Mouse (Mus musculus) right cerebral cortex, postnatal 10 days (tissue): ENCODE measurements around the gene Rnf10.
"Not testable (repeated sequence)": the region's sequence is repeated elsewhere in the genome, so short reads cannot be mapped to it uniquely, and the experiment has no call there.

Experiments
- DNase-seq, 2 experiments: peaks; one replicate each; pipeline ENCODE4 v3.0.0; 2021; ENCODE audit warnings: low spot score in 2 of 2

The Rnf10 gene

DNA sequence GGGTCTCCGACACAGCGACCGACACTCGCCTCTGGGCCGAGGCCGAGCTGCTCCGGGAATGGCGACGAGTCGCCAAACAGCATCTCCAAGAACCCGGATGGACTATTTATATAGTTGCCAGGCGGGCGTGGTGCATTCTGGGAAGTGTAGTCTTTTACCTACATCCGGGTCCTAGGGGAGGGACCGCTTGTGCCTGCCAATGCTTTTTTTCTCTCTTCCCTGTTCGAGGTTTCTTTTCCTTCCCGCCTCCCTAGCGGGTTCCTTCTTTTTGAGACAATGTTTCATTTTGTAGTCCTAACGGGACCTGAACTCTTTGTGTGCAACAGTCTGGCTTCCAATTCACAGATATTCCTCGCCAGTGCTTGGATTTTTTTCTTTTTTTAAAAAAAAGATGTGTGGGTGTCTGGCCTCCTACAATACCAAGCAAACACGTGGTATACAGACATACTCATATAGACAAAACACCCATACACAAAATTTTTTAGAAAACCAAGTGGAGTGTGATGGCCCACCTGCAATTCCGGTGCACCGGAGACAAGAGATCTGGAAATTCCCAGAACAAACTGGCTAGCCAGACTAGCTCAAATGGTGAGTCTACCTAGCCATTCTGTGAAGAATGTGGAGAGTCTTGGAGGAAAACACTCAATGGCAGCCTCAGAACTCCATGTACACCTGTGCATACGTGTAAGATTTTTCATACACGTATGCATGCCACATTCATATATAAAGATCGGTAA is at the start of gene Rnf10:
TSS of gene Rnf10 (minus strand) at position 87 of the 737 bp plus-strand sequence.
- DNase-seq: peak; percentile 98

DNA sequence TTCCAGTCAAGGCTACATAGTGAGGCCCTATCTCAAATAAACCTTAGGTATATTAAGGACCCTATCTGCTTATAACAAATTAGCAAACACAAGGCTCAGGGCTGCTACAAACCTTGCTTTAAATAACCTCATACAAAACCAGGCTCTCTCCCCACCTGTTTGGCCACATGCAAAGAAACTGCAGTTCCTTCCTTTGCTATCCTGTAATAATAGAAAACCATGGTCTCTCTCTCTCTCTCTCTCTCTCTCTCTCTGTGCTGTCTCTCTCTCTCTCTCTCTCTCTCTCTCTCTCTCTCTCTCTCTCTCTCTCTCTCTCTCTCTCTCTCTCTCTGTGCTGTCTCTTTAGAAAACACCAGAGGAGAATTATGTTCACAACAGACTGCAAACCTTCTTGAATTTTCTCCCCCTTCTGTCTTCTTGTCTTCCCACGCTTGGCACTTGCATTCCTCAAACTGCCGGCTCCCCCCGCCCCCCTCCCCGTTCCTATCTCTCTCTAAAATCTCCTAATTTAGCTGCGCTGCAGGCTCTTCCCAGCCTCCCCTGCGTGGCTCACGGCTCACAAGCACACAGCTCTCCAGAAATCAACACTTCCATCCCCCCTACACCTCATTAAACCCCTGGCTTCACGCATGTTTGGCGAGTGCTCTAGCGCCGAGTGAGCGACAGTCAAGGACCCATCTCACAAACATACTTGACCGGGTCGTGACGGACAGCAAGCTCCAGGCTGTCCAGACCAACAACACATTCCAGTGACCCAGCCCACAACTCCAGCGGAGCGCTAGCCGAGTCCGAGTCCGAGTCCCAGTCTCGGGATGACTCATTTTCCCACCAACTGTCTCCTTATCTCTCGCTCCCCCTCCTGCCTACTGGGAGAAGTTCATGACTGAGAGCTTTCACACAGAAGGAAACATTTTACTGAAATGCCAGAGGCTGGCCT is 46.6 kb upstream of the Rnf10 start:
- peak; percentile 79 to 88 for DNase-seq

DNA sequence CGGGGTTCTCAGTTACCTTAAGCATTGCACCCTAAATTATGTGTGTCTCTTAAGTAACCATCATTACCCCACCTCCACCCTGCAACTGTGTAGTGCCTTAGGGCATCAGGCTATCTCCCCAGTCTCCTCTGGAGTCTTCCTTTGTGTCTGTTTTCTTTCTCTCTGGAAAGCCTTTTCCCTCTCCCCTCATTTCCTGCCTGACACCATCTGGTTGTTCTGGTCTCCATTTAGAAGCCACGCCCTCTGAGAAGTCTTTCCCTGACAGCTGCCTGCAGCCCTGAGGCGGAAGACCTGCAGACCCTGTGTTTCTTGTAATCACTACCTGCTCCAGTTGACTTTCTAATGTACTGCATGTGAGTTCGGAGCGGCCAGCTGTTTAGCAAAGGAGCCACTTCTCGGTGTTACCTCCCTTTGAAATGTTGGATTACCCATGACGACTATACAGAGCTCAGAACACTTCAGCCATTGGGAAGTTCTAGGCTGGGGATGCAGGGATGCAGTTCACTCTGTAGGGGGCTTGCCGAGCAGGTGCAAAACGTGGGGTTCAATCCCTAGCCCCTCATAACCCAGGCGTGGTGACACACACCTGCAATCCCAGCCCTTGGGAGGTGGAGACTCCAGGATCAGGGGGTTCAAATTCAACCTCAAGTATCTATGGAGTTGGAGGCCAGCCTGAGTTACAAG is 45.1 kb upstream of the Rnf10 start:
- DNase-seq: no peak

DNA sequence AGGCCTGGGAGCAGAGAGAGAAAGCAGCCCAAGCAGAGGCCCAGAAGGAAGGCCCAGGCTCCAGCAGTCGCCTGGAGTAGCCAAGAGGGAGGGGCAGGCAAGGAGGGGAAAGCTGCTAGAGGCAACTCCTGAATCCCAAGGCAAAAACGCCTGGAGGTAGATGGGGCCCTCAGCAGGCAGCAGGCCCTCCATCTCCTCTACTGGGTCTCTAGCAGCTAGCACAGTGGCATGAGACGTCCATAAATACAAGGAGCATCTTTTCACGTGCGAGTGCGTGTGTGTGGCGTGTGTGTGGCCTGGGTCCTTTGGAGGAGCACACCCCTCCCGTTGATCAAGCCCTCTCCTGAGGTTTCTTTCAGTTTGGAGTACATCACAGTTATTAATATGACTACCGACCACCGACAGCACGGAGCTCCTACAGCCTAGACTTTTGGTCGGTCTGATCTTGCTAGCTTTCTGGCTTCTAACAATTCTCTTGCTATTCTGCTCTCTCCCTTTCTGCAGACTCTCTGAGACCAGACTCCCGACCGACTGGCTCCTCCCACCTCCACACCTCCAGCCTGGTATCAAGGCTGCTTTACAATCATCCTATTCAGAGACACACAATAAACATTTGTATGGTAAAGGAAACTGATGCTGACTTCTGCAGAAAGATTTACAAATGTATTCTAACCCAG is 44.4 kb upstream of the Rnf10 start:
- no peak for DNase-seq

DNA sequence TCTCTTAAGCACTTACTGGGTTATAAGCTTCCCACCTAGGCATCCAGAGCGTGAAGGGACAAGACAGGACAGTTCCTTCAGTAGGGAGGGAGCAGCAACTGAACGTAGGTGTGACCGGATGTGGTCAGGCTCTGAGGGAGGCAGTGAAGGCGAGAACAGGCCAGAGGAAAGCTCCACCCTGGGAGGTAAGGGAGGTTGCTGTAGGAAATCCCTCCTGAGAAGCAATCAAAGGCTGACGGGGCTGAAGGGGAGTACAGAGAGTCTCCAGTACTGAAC is 40.9 kb upstream of the Rnf10 start:
- no peak for DNase-seq

DNA sequence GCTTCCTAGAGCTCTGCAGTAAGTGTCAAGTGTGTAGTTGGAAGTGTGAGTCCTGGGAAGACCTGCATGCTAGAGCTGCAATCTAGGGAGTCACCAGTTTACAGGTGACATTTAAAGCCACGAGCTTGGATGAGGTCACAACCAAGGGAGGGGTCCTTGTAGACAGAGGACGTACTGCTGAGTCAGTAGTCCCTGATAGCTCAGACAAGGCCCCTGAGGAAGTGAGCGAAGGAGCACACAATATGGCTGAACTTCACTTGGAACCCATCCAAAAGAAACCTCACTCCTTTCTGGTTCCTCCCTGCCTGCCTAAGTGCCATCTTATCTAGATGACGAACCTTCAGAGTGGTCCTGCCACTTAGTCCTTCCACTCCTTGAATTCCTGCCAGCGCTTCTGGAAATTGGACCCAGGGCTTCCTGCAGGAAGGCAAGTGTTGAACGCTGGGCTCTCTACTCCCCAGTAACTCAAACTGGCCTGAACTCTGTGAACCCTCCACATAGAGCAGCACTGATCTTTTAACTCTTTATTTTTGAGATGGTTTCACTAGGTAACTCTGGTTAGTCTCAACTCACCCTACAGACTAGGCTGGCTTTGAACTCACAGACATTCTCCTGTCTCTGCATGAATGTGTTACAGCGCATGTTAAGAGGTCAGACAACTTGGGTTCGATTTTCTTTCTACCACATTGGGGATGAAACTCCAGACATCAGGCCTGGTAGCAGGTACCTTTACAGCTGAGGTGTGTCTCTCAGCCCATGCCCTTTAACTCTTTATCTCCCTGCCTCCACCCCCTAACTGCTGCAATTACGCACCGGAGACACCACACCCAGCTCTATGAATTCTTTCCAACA is 40.3 kb upstream of the Rnf10 start:
- DNase-seq: no peak

DNA sequence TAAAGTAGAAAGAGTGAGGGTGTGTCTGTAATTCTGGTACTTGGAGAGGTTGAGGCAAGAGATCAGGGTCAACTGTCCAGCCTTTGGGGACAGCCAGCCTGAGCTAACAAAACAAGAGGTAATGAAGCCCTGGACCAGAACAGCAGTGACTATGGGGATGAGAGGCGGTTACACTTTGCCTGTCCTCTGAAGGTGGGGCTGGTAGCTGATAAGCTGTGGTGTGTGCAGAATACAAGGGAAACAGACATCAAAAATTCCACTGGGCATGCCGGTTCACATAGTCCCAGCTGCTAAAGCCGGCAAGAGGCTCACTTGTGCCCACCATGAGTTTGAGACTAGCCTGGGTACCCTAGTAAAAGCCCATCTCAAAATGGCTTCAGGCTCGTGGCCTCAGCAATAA is 39.7 kb upstream of the Rnf10 start:
- no peak for DNase-seq

DNA sequence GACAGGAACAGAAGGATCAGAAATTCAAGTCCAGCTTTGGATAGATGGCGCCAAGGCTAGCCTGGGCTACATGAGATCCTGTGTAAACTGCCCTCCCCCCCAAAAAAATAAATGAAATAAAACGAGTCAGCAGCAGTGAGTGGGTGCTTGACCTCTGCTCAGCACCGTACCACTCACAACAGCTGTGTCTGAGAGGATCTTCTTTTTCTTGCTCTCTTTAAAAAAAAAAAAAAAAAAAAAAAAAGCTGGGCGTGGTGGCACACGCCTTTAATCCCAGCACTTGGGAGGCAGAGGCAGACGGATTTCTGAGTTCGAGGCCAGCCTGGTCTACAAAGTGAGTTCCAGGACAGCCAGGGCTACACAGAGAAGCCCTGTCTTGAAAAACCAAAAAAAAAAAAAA is 29.5 kb upstream of the Rnf10 start:
- not testable (repeated sequence) for DNase-seq

DNA sequence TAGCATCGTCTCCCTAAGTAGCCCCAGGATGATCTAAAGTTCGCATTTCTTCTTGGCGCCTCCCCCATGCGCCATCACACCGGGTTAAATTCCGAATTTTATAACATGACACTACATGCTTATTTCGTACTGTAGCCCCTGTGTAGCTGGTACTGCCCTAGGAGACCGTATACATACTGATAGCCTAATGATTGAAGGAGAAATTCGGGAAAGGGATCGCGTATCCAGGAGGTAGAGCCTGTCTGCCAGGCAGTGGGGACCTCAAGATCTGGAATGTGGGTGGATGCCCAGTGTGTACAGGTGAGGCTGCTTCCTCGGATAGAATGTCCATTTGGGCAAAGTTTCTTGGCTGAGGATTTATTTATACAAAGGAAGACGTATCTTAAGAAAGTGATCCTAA is 28.9 kb upstream of the Rnf10 start:
- no peak for DNase-seq

DNA sequence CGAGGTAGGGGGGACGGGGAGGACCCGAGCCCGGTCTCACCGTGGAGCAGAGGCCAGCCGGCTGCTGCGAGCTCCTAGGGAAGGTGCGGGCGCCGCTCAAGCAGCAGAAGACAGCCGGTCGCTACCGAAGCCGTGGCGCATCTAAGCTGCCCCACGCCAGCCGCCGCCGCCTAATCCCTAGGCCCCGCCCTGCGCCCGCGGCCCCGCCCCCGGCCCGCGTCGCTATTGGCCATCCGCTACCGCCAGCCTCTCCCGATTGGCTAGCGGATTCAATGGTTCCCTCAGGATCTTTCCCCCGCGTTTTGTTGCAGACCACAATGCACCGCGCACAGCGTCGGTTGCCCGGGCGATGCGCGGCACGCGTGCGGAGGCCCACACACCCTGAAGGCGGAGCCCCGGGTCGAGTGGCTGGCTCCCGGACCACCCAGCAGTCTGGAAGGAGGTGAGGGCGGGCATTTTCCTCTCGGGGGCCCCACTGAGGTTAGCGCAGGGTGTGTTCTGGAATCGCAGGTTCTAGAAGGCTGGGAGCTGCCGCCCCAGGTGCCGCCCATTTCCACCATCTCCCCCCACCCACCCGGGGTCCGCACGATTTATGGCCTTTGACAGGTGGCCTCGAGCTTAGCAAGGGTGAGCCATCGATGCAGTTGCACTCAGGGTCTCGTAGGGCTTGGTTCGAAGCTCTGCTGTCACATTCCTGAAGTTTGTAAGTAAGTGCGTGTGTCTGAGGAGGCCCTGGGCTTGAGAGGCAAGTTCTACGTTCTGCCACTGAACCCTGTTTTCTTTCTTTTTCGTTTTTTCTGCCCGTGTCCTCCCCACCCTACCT is 28.3 kb upstream of the Rnf10 start, which contains the start of gene Dynll1:
TSS of gene Dynll1 (minus strand) at position 208 of the 823 bp plus-strand sequence.
- peak; percentile 99 for DNase-seq

DNA sequence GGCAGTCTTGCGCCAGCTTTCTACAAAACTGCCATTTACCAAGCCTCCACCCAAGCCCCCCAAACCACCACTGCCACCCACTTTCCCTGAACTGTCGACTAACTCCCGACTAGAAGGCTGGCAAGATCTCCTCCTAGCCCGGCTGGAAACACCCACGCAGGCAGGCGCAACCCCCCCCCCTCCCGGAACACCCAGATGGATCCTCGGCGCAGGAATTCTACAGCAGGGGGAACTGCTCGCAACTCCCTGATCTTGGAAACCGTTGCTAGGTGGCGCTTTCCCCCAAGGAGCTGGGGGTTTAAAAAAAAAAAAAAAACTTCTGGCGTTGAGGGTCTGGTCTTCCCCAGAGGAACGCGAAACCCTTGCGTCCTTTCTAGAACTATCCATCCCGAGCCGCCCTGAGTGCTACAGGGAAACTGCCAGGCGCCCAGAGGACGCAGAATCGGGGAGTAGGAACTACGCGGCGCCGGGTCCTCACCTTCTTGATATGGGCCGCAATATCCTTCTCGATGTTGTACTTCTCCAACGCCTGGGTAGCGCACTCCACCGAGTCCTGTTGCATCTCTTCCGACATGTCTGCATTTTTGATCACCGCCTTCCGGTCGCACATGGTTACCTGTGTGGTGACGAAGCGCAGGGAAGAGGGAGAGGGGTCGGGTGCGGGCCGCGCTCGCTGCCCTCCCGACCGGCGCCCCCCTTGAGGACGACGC is 27.5 kb upstream of the Rnf10 start:
- DNase-seq: peak; percentile 86

DNA sequence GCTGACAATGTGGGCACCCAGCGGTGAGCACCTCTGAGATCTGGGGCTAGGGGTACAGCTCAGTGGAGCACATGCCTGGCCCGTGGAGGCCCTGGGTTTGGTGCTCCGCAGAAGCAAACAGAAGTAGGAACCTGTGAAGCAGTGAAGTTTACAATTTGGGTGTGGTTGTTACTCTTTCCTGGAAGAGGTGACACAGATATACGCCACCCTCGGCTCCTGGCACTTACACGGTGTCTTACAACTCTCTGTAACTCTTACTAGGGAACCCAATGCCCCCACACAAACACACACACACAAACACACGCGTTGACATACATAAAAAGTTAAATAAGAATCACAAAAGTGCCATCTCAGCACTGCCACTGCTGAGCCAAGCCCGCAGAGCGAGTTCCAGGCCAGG is 23.6 kb upstream of the Rnf10 start:
- no peak for DNase-seq

DNA sequence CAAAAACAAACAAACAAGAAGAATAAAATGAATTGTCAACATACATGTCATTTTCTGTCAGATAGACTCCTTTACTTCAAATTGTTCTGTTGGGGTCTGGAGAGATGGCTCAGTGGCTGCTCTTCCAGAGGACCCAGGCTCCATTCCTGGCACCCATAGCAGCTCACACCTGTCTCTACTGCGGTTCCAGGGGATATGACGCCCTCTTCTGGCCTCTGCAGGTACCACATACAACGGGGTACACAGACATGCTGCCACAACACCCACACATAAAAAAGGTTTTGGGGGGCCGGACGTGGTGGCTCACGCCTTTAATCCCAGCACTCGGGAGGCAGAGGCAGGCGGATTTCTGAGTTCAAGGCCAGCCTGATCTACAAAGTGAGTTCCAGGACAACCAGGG is 21.5 kb upstream of the Rnf10 start:
- DNase-seq: no peak

DNA sequence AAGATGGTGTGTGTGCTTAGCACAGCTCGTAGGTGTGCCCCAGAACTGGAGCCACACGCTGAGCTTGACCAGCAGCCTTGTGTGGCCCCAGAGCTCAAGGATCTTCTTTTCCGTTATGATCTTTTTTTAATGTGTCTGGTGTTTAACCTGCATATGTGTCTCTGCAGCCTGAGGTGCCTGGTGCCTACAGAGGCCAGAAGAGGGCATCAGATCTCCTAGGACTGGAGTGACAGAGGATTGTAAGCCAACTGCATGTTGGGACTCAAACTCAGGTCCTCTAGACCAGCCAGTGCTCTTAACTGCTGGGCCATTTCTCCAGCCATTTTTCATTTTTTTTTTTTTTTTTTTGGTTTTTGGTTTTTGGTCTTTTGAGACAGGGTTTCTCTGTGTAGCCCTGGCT is 12.0 kb upstream of the Rnf10 start:
- DNase-seq: no peak

DNA sequence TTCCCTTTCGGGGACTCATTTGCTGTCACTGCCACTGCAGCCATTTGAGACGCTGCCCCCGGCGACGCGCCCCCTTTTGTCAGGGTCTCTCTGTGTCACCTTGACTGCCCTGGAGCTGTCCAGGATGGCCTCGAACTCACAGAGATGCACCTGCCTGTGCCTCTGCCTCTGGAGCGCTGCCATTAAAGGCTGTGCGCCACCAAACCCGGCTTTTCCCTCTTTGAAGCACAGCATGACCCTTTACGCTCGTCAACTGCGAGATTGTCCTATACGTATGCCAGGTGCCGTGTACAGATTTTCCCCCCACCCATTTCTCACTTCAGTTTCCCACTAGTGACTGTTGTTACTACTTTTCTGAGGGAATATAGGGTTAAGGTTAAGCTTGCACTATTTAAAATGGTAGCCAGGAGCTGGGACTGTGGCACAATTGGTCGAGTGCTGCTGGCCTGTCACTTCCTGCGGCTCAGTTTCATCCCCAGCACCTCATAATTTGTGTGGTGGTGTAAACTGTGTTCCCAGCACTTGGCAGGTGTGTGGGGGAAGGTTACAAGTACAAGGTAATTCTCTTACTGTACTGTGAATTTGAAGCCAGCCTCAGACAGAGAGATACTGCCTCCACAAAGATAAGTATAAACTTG is 7.5 kb upstream of the Rnf10 start:
- DNase-seq: peak; percentile 42 to 55

DNA sequence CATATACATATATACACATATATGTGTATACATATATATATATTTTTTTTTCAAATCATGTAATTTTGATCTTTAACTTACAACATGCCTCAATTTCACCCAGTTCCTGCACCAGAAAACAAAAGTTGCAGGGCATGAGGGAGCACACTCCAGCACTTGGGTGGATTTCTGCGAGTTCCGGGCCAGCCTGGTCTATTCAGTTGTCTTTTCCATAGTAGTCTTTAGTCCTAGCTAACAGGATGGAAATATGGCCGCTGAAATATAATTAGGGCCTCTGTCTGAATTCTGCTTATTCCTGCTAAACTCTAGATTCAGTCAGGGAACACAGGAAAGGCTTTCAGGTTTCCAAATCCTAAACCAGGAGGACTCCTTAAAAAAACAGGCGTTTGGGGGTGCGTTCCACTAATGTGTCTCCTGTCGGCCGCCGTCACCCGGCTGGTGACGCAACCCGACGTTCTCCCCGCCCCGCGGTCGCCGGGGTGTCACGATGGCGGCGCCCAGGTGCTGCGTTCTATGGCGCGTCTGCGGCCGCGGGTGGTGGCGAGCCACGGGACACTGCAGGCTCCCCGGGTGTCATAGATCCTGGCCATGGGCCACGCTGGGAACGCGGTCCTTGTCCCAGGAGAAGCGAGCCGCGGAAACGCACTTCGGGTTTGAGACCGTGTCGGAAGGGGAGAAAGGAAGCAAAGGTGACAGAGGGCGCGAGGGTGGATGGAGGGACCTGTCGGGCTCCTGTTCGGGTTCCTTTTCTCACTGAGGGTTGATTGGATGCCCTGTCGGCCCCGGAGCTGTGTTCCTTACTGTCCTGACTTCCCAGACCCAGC is 6.7 kb upstream of the Rnf10 start, which contains the start of gene Coq5:
TSS of gene Coq5 (plus strand) at position 441 of the 824 bp plus-strand sequence.
- peak; percentile 92 to 94 for DNase-seq

DNA sequence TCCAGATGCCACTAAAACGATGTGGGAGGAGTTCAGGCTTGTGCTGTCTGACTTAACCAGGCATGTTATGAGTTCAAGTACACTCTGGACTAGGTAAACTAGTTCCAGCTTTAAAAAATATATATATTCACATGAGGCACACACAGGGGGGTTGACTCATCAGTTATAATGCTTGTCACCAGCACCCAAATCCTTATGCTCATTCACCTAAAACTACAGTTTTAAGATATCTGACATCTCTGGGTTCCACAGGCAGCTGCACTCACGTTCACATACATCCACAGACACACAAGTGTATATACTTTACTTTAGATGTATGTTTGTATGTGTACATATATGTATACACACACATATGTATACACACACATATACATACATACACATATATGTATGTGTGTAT is 6.1 kb upstream of the Rnf10 start:
- no peak for DNase-seq

DNA sequence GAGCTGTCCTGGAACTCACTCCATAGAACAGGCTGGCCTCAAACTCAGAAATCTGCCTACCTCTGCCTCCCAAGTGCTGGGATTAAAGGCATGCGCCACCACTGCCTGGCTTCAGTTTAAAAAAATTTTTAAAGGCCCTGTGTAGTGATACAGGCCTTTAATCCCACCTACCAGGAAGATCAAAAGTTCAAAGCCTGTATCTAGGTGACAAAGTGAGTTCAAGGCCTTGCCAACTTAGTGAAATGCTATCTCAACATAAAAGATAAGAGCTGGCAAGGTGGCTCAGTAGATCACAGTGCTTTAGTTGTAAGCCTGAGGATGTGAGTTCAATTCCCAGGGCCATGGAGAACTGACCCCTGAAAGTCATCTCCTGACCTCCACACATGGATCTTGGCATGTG is 5.4 kb upstream of the Rnf10 start:
- DNase-seq: no peak
